Comparison of ENCODE assay signal across 8 mouse cellular contexts in genomic region chr2:153600021-153600666, GRCm38 (mm10). TPM values are rescaled to one million over a fixed set of nuclear protein-coding genes. Genes with fewer than 3 reads are reported as not detected.
DNase-seq lines count a peak whose midpoint lies in the region; ATAC-seq and TF ChIP-seq lines count a peak whose summit lies in the region.

No protein-coding gene starts in this region.

- H3K4me1 ChIP-seq in intestine, postnatal 0 days (replicated peaks; ENCODE audit: control insufficient read depth, insufficient read depth, low read length), result 0 out of 2 replicates have a peak, but pooled peaks cover 5% of the 10 kb centered on the region
- H3K4me1 ChIP-seq in liver, embryonic 16.5 days (ENCODE audit: control insufficient read depth, low read depth, low read length), result peaks cover 13% of the 10 kb centered on the region

- peak; percentile 76 for ATAC-seq in intestine, postnatal 0 days
- ATAC-seq in liver, embryonic 16.5 days (ENCODE audit: low read depth), result peak; percentile 48; the same call in 1 of the 2 replicates

- no peaks in the 10 kb centered on the region for H3K9me3 ChIP-seq in intestine, postnatal 0 days (ENCODE audit: control insufficient read depth)
- H3K9me3 ChIP-seq in liver, embryonic 16.5 days (replicated peaks; ENCODE audit: control insufficient read depth, low read length), result no peaks in the 10 kb centered on the region

- H3K36me3 ChIP-seq in intestine, postnatal 0 days (ENCODE audit: control insufficient read depth, insufficient read depth), result no peaks in the 10 kb centered on the region
- no peaks in the 10 kb centered on the region for H3K36me3 ChIP-seq in liver, embryonic 16.5 days (ENCODE audit: control insufficient read depth, insufficient read depth)

- peak; percentile 81 for TF ChIP-seq CTCF in intestine, postnatal 0 days (IDR thresholded peaks at IDR 0.05; ENCODE audit: low read depth)

- H3K27ac ChIP-seq in intestine, postnatal 0 days (ENCODE audit: low read depth, low read length), result no peak overlapping the region
- H3K27ac ChIP-seq in liver, embryonic 16.5 days (ENCODE audit: low read length), result peak overlapping the region; percentile 1; the same call in 1 of the 2 replicates

- H3K4me2 ChIP-seq in intestine, postnatal 0 days (replicated peaks; ENCODE audit: low read depth), result no peak overlapping the region
- H3K4me2 ChIP-seq in liver, embryonic 16.5 days (ENCODE audit: low read depth, low read length), result no peak overlapping the region

- DNase-seq in thymus, postnatal 4 days, result peak; percentile 30
- no peak for DNase-seq in thymus, postnatal 25 days
- peak; percentile 38 to 41 for DNase-seq in cerebellum, postnatal 36 days
- DNase-seq in heart, adult 11 months, result peak; percentile 97
- DNase-seq in ovary, postnatal 14 days (ENCODE audit: low spot score), result peak; percentile 51
- DNase-seq in spleen, postnatal 14 days (ENCODE audit: low spot score in 2 of 2), result no peak

- no peak overlapping the region for H3K9ac ChIP-seq in intestine, postnatal 0 days (ENCODE audit: low read depth, low read length)
- H3K9ac ChIP-seq in liver, embryonic 16.5 days (ENCODE audit: low read depth, low read length), result no peak overlapping the region

- H3K4me3 ChIP-seq in intestine, postnatal 0 days (ENCODE audit: low read depth, low read length), result no peak overlapping the region
- H3K4me3 ChIP-seq in liver, embryonic 16.5 days (ENCODE audit: low read depth, low read length), result no peak overlapping the region

- H3K27me3 ChIP-seq in intestine, postnatal 0 days (replicated peaks; ENCODE audit: control insufficient read depth, insufficient read depth, low read length), result no peaks in the 10 kb centered on the region
- no peaks in the 10 kb centered on the region for H3K27me3 ChIP-seq in liver, embryonic 16.5 days (ENCODE audit: control insufficient read depth, insufficient read depth, low read depth, low read length)

- WGBS in intestine, postnatal 0 days, result 64% methylated on average over 6 of the region's 6 CpGs
- 58% methylated on average over 6 of the region's 6 CpGs for WGBS in liver, embryonic 16.5 days (ENCODE audit: insufficient replicate concordance)

RNA-seq across cellular contexts. Expression of gene Commd7, which starts 32.4 kb away (rescaled TPM):
- polyA plus RNA-seq in intestine, postnatal 0 days (2015; fragmentation: Nextera tagmentation; extraction: Ambion mirVana), result 74.8 and 84.7 TPM in 2 replicates
- polyA plus RNA-seq in liver, embryonic 16.5 days (2015; fragmentation: Nextera tagmentation; extraction: Ambion mirVana), result 24.8 and 25.0 TPM in 2 replicates

RNA-seq across cellular contexts. Expression of gene Dnmt3b, which starts 49.1 kb away (rescaled TPM):
- polyA plus RNA-seq in intestine, postnatal 0 days (2015; fragmentation: Nextera tagmentation; extraction: Ambion mirVana), result 2.9 and 3.0 TPM in 2 replicates
- 3.3 and 3.8 TPM in 2 replicates for polyA plus RNA-seq in liver, embryonic 16.5 days (2015; fragmentation: Nextera tagmentation; extraction: Ambion mirVana)

Comparison
In these comparisons a context has a peak if more than half of its experiments do, and no peak if none do; other contexts are left out.
1. DNase-seq: peak in thymus, postnatal 4 days (single experiment), cerebellum, postnatal 36 days (2 of 2), heart, adult 11 months (single experiment) and ovary, postnatal 14 days (single experiment); none in thymus, postnatal 25 days (single experiment) and spleen, postnatal 14 days (0 of 2).